Mouse (Mus musculus) CH12.LX (cell line): Measurements from ENCODE around the gene Asb13. TPM values are rescaled to one million over a fixed set of nuclear protein-coding genes. Genes with fewer than 3 reads are reported as not detected.

ENCODE experiments used
- DNase-seq: peaks from one replicate; pipeline ENCODE4 v3.0.0-alpha.2; 2013; ENCODE audit errors: extremely low read depth
- H3K27ac ChIP-seq: 2 replicates; pipeline ENCODE4 v1.5.1; 2012; ENCODE audit warnings: low read depth, mild to moderate bottlenecking, control low read depth, moderate library complexity; ENCODE audit not compliant: insufficient read depth
- H3K27me3 ChIP-seq: replicated peaks from 2 replicates; pipeline ENCODE3; 2012; ENCODE audit warnings: inconsistent platforms
- H3K36me3 ChIP-seq, 2 experiments: replicated peaks in 1 of 2; 2 replicates each; pipeline versions ENCODE3 to v1.6.1; 2012; ENCODE audit warnings: inconsistent platforms in 1 of 2, low read length in 1 of 2, mild to moderate bottlenecking in 1 of 2, mixed read lengths in 1 of 2, moderate library complexity in 1 of 2; ENCODE audit not compliant: control insufficient read depth in 1 of 2, insufficient read depth in 1 of 2
- H3K4me1 ChIP-seq, 2 experiments: 2 replicates each; pipeline ENCODE4 v1.6.1; 2012; ENCODE audit warnings: inconsistent platforms in 1 of 2, moderate library complexity in 1 of 2; ENCODE audit not compliant: insufficient read depth in 2 of 2, control insufficient read depth in 1 of 2
- H3K4me2 ChIP-seq: 2 replicates; pipeline ENCODE4 v1.6.1; 2012; ENCODE audit warnings: low read depth, mild to moderate bottlenecking, control low read depth; ENCODE audit not compliant: poor library complexity, insufficient read depth, severe bottlenecking
- H3K4me3 ChIP-seq, 3 experiments: fragments of 150-350 bp in 1 of 3; sonication (generic) in 1 of 3; replicated peaks in 1 of 3; 2 replicates each; pipeline versions ENCODE3 to v1.5.1; 2011 to 2012; ENCODE audit warnings: low read depth in 2 of 3, low read length in 2 of 3, mild to moderate bottlenecking in 2 of 3, moderate library complexity in 2 of 3, control low read depth in 1 of 3, improper control_type of control experiment in 1 of 3, inconsistent platforms in 1 of 3, mixed read lengths in 1 of 3; ENCODE audit not compliant: poor library complexity in 1 of 3
- H3K79me2 ChIP-seq: replicated peaks from 2 replicates; pipeline ENCODE4 v1.6.1; 2012; ENCODE audit warnings: mild to moderate bottlenecking, moderate library complexity; ENCODE audit not compliant: control insufficient read depth, poor library complexity, insufficient read depth, severe bottlenecking; ENCODE audit errors: extremely low read depth
- H3K9ac ChIP-seq: 2 replicates; pipeline ENCODE4 v1.6.1; 2012; ENCODE audit warnings: low read depth, mild to moderate bottlenecking, control low read depth, moderate library complexity; ENCODE audit not compliant: insufficient read depth
- H3K9me3 ChIP-seq: replicated peaks from 2 replicates; pipeline ENCODE3; 2012; ENCODE audit warnings: low read length, inconsistent platforms, mixed read lengths
- BHLHE40 ChIP-seq: IDR thresholded peaks from 2 replicates; pipeline ENCODE4 v1.6.1; 2011; ENCODE audit warnings: mild to moderate bottlenecking, low read depth, low read length, improper control_type of control experiment
- CHD1 ChIP-seq: IDR thresholded peaks from 2 replicates; pipeline ENCODE4 v1.6.1; 2012; ENCODE audit warnings: low read depth, low read length, improper control_type of control experiment, inconsistent platforms
- CHD2 ChIP-seq: IDR thresholded peaks from 2 replicates; pipeline ENCODE4 v1.6.1; 2011; ENCODE audit warnings: low read length, improper control_type of control experiment
- CTCF ChIP-seq, 2 experiments: IDR thresholded peaks in 1 of 2; conservative IDR thresholded peaks in 1 of 2; 2 replicates each; pipeline ENCODE4 v1.5.1; 2011 to 2012; ENCODE audit warnings: low read depth in 2 of 2, low read length in 2 of 2, improper control_type of control experiment in 1 of 2, inconsistent platforms in 1 of 2, mild to moderate bottlenecking in 1 of 2, moderate library complexity in 1 of 2
- E2F4 ChIP-seq: IDR thresholded peaks from 2 replicates; pipeline ENCODE4 v1.6.1; 2011; ENCODE audit warnings: low read depth, low read length, improper control_type of control experiment; ENCODE audit not compliant: insufficient replicate concordance
- ELF1 ChIP-seq: IDR thresholded peaks from 2 replicates; pipeline ENCODE4 v1.6.1; 2014; ENCODE audit warnings: low read depth, mild to moderate bottlenecking, inconsistent platforms, low read length, improper control_type of control experiment
- EP300 ChIP-seq: IDR thresholded peaks from 2 replicates; pipeline ENCODE4 v1.6.1; 2011; ENCODE audit warnings: low read length, improper control_type of control experiment
- ETS1 ChIP-seq: conservative IDR thresholded peaks from 2 replicates; pipeline ENCODE4 v1.6.1; 2012; ENCODE audit warnings: low read depth, mild to moderate bottlenecking, inconsistent platforms, low read length, improper control_type of control experiment, moderate library complexity
- GABPA ChIP-seq: IDR thresholded peaks from 2 replicates; pipeline ENCODE4 v1.6.1; 2012; ENCODE audit warnings: low read depth, low read length, improper control_type of control experiment, inconsistent platforms; ENCODE audit not compliant: insufficient replicate concordance
- HCFC1 ChIP-seq: IDR thresholded peaks from 2 replicates; pipeline ENCODE4 v1.6.1; 2012; ENCODE audit warnings: low read depth, mild to moderate bottlenecking, inconsistent platforms, low read length, improper control_type of control experiment
- IRF4 ChIP-seq: IDR thresholded peaks from 2 replicates; pipeline ENCODE4 v1.6.1; 2014; ENCODE audit warnings: low read depth, mild to moderate bottlenecking, inconsistent platforms, low read length, improper control_type of control experiment
- JUN ChIP-seq: IDR thresholded peaks from 2 replicates; pipeline ENCODE4 v1.6.1; 2011; ENCODE audit warnings: low read depth, mild to moderate bottlenecking, low read length, improper control_type of control experiment, moderate library complexity; ENCODE audit not compliant: insufficient read depth
- JUND ChIP-seq: conservative IDR thresholded peaks from 2 replicates; pipeline ENCODE4 v1.6.1; 2011; ENCODE audit warnings: low read depth, low read length, improper control_type of control experiment
- KAT2A ChIP-seq: IDR thresholded peaks from 2 replicates; pipeline ENCODE4 v1.6.1; 2012; ENCODE audit warnings: low read length, improper control_type of control experiment, inconsistent platforms; ENCODE audit not compliant: insufficient replicate concordance
- MAFK ChIP-seq: IDR thresholded peaks from 2 replicates; pipeline ENCODE4 v1.6.1; 2011; ENCODE audit warnings: low read length, improper control_type of control experiment; ENCODE audit not compliant: insufficient replicate concordance
- MAX ChIP-seq: IDR thresholded peaks from 2 replicates; pipeline ENCODE4 v1.6.1; 2011; ENCODE audit warnings: low read length, improper control_type of control experiment
- MAZ ChIP-seq: IDR thresholded peaks from 2 replicates; pipeline ENCODE4 v1.6.1; 2012; ENCODE audit warnings: low read depth, mild to moderate bottlenecking, inconsistent platforms, low read length, improper control_type of control experiment, moderate library complexity
- MEF2A ChIP-seq: IDR thresholded peaks from 2 replicates; pipeline ENCODE4 v1.6.1; 2014; ENCODE audit warnings: low read depth, mild to moderate bottlenecking, inconsistent platforms, low read length, improper control_type of control experiment, borderline replicate concordance
- MXI1 ChIP-seq: IDR thresholded peaks from 2 replicates; pipeline ENCODE4 v1.6.1; 2011; ENCODE audit warnings: mild to moderate bottlenecking, low read depth, low read length, improper control_type of control experiment
- MYC ChIP-seq: IDR thresholded peaks from 2 replicates; pipeline ENCODE4 v1.6.1; 2011; ENCODE audit warnings: low read depth, mild to moderate bottlenecking, improper control_type of control experiment, low read length
- NELFE ChIP-seq: IDR thresholded peaks from 2 replicates; pipeline ENCODE4 v1.6.1; 2011; ENCODE audit warnings: low read depth, low read length, improper control_type of control experiment
- NRF1 ChIP-seq: IDR thresholded peaks from 2 replicates; pipeline ENCODE4 v1.6.1; 2014; ENCODE audit warnings: low read depth, mild to moderate bottlenecking, inconsistent platforms, low read length, improper control_type of control experiment, moderate library complexity
- PAX5 ChIP-seq: IDR thresholded peaks from 2 replicates; pipeline ENCODE4 v1.6.1; 2012; ENCODE audit warnings: low read length, inconsistent platforms, mixed read lengths
- POLR2A ChIP-seq: IDR thresholded peaks from 2 replicates; pipeline ENCODE4 v1.6.1; 2011; ENCODE audit warnings: low read depth, mild to moderate bottlenecking, improper control_type of control experiment, low read length
- POLR2AphosphoS2 ChIP-seq: IDR thresholded peaks from 2 replicates; pipeline ENCODE4 v1.6.1; 2011; ENCODE audit warnings: low read depth, low read length, improper control_type of control experiment
- RAD21 ChIP-seq: IDR thresholded peaks from 2 replicates; pipeline ENCODE4 v1.6.1; 2011; ENCODE audit warnings: low read depth, mild to moderate bottlenecking, low read length, improper control_type of control experiment, moderate library complexity
- RCOR1 ChIP-seq: conservative IDR thresholded peaks from 2 replicates; pipeline ENCODE4 v1.6.1; 2012; ENCODE audit warnings: low read depth, mild to moderate bottlenecking, inconsistent platforms, low read length, improper control_type of control experiment
- SIN3A ChIP-seq: IDR thresholded peaks from 2 replicates; pipeline ENCODE4 v1.6.1; 2012; ENCODE audit warnings: low read length, improper control_type of control experiment, inconsistent platforms
- SMC3 ChIP-seq: IDR thresholded peaks from 2 replicates; pipeline ENCODE4 v1.6.1; 2011; ENCODE audit warnings: low read depth, low read length, improper control_type of control experiment
- TBP ChIP-seq: conservative IDR thresholded peaks from 2 replicates; pipeline ENCODE4 v1.6.1; 2011; ENCODE audit warnings: low read depth, low read length, improper control_type of control experiment
- TCF12 ChIP-seq: IDR thresholded peaks from 2 replicates; pipeline ENCODE4 v1.6.1; 2014; ENCODE audit warnings: low read depth, mild to moderate bottlenecking, inconsistent platforms, low read length, improper control_type of control experiment
- UBTF ChIP-seq: IDR thresholded peaks from 2 replicates; pipeline ENCODE4 v1.6.1; 2012; ENCODE audit warnings: low read depth, mild to moderate bottlenecking, inconsistent platforms, low read length, improper control_type of control experiment, moderate library complexity
- USF1 ChIP-seq: IDR thresholded peaks from 2 replicates; pipeline ENCODE4 v1.6.1; 2014; ENCODE audit warnings: low read depth, mild to moderate bottlenecking, inconsistent platforms, low read length, improper control_type of control experiment
- USF2 ChIP-seq: conservative IDR thresholded peaks from 2 replicates; pipeline ENCODE4 v1.6.1; 2011; ENCODE audit warnings: low read depth, low read length, improper control_type of control experiment
- ZKSCAN1 ChIP-seq: IDR thresholded peaks from 2 replicates; pipeline ENCODE4 v1.6.1; 2012; ENCODE audit warnings: low read depth, inconsistent platforms, low read length, improper control_type of control experiment, borderline replicate concordance
- ZMIZ1 ChIP-seq: IDR thresholded peaks from 2 replicates; pipeline ENCODE4 v1.6.1; 2012; ENCODE audit warnings: low read depth, mild to moderate bottlenecking, inconsistent platforms, low read length, improper control_type of control experiment
- ZNF384 ChIP-seq: IDR thresholded peaks from 2 replicates; pipeline ENCODE4 v1.6.1; 2012; ENCODE audit warnings: low read depth, low read length, improper control_type of control experiment, inconsistent platforms
- dilution Hi-C: fragments of 300-500 bp; cut with MboI; formaldehyde crosslinking; loops from 2 replicates; pipeline ENCODE4 v1.14.3; 2020; ENCODE audit warnings: low sequenced_read_pairs; ENCODE audit not compliant: extremely low pct_unique_long_range_greater_than_20kb, extremely low pct_ligation_motif_present
- in situ Hi-C: fragments of 300-500 bp; cut with MboI; formaldehyde crosslinking; loops from 3 replicates; pipeline ENCODE4 v1.14.3; 2019; ENCODE audit warnings: low sequenced_read_pairs, low pct_ligation_motif_present, low pct_unique_long_range_greater_than_20kb, mixed read lengths
- polyA plus RNA-seq: library from polyadenylated mRNA; unstranded; fragments of >175 nt; gene quantifications from 2 replicates; pipeline ENCODE4 v1.2.1, GENCODE M21; 2012; ENCODE audit warnings: low read depth; ENCODE audit not compliant: insufficient read length
- total RNA-seq, 2 experiments: library from RNA; depleted of rRNA; stranded (reverse); fragments of 300-350 nt in 1 of 2; fragments of >200 nt in 1 of 2; gene quantifications; 2 replicates each; pipeline ENCODE4 v1.2.3; 2012 to 2014

Gene Asb13
- total RNA-seq (2012; rRNA removed) (1.4 TPM in 2 replicates), total RNA-seq (2014; rRNA removed) (0.78 and 0.86 TPM in 2 replicates), polyA plus RNA-seq (1.7 and 2.0 TPM in 2 replicates)

- Histone ChIP-seq H3K9me3 (peaks cover 7% of the 10 kb centered on the region), H3K4me2 (peak within 1 kb of the TSS; percentile 72), H3K27ac (no peak within 1 kb of the TSS), H3K9ac (peak within 1 kb of the TSS; percentile 73), H3K4me1 (peaks cover 4 to 15% of the 10 kb centered on the region in 2 experiments; a peak in 3 of 4 replicates), H3K4me3 (peak within 1 kb of the TSS; percentile 62 to 88 (median 74)), H3K36me3 (no peaks in the 10 kb centered on the region), H3K27me3 (peaks cover 19% of the 10 kb centered on the region), H3K79me2 (no peaks in the 10 kb centered on the region)
- in situ Hi-C loops (no loop called here), dilution Hi-C loops (no loop called here)
- DNase-seq = peak; percentile 81
- TF ChIP-seq USF2 (no peak), ZKSCAN1 (no peak), ZMIZ1 (peak; percentile 57; the same call in 1 of the 2 replicates), NELFE (0 out of 2 replicates have a peak, but pooled peaks have one; percentile 41), SMC3 (no peak), TBP (0 out of 2 replicates have a peak, but pooled peaks have one; percentile 14), HCFC1 (peak; percentile 85), GABPA (no peak; the same call in 1 of the 2 replicates), PAX5 (no peak), E2F4 (no peak), JUND (no peak), IRF4 (no peak; the same call in 1 of the 2 replicates), CTCF (conservative IDR thresholded peaks at IDR 0.05 in 1 of 2, IDR thresholded peaks at IDR 0.05 in 1 of 2; ENCODE audit: low read depth in 2 of 2, low read length in 2 of 2) (no peak), MAZ (peak; percentile 55; the same call in 1 of the 2 replicates), POLR2A (peak; percentile 64), MYC (peak; percentile 69; the same call in 1 of the 2 replicates), TCF12 (peak; percentile 34; the same call in 1 of the 2 replicates), KAT2A (peak; percentile 66; the same call in 1 of the 2 replicates), NRF1 (peak; percentile 46; the same call in 1 of the 2 replicates), UBTF (peak; percentile 85; the same call in 1 of the 2 replicates), RCOR1 (no peak), MAFK (no peak), MAX (peak; percentile 80), EP300 (no peak), USF1 (no peak; the same call in 1 of the 2 replicates), ETS1 (peak; percentile 81), CHD2 (peak; percentile 37; the same call in 1 of the 2 replicates), RAD21 (no peak), JUN (no peak), BHLHE40 (peak; percentile 98), MXI1 (peak; percentile 88), POLR2AphosphoS2 (no peak), ZNF384 (no peak), SIN3A (peak; percentile 84), MEF2A (peak; percentile 49), CHD1 (no peak), ELF1 (0 out of 2 replicates have a peak, but pooled peaks have one; percentile 35)
Observed at GRCm38 (mm10) chr13:3633895-3634811, at the start of gene Asb13. Gene Asb13 (plus strand): TSS chr13:3634032.
